Mouse (Mus musculus): ENCODE measurements around the gene Galntl6. TPM values are rescaled to one million over a fixed set of nuclear protein-coding genes. Genes with fewer than 3 reads are reported as not detected.

The Galntl6 gene
- total RNA-seq, 1 experiment from 2014 or later = not detected

- ATAC-seq (replicated peaks; ENCODE audit: insufficient number of reproducible peaks, low FRiP score, low TSS enrichment, poor library complexity, severe bottlenecking) = no peak
These were observed 989.3 kb downstream of the Galntl6 start for GRCm38 (mm10) chr8:57923130-57923529.

GRCm38 (mm10) chr8:57922214-57923070 is 990.0 kb downstream of the Galntl6 start:
- no peak for ATAC-seq (replicated peaks; ENCODE audit: insufficient number of reproducible peaks, low FRiP score, low TSS enrichment, poor library complexity, severe bottlenecking)

- no peak for ATAC-seq (replicated peaks; ENCODE audit: insufficient number of reproducible peaks, low FRiP score, low TSS enrichment, poor library complexity, severe bottlenecking)
These were observed 992.0 kb downstream of the Galntl6 start for GRCm38 (mm10) chr8:57920326-57920903.

GRCm38 (mm10) chr8:57918720-57919640 is 993.5 kb downstream of the Galntl6 start:
- no peak for ATAC-seq (replicated peaks; ENCODE audit: insufficient number of reproducible peaks, low FRiP score, low TSS enrichment, poor library complexity, severe bottlenecking)

- ATAC-seq (replicated peaks; ENCODE audit: insufficient number of reproducible peaks, low FRiP score, low TSS enrichment, poor library complexity, severe bottlenecking) = no peak
These were observed 1019.1 kb downstream of the Galntl6 start for GRCm38 (mm10) chr8:57893360-57893759.

- no peak for ATAC-seq (replicated peaks; ENCODE audit: insufficient number of reproducible peaks, low FRiP score, low TSS enrichment, poor library complexity, severe bottlenecking)
These were observed 1020.3 kb downstream of the Galntl6 start for GRCm38 (mm10) chr8:57892115-57892514.

GRCm38 (mm10) chr8:57890159-57890558 is 1022.3 kb downstream of the Galntl6 start:
- ATAC-seq (replicated peaks; ENCODE audit: insufficient number of reproducible peaks, low FRiP score, low TSS enrichment, poor library complexity, severe bottlenecking) = no peak

GRCm38 (mm10) chr8:57888831-57889230 is 1023.6 kb downstream of the Galntl6 start:
- ATAC-seq (replicated peaks; ENCODE audit: insufficient number of reproducible peaks, low FRiP score, low TSS enrichment, poor library complexity, severe bottlenecking) = no peak

GRCm38 (mm10) chr8:57879452-57879851 is 1033.0 kb downstream of the Galntl6 start:
- ATAC-seq (replicated peaks; ENCODE audit: insufficient number of reproducible peaks, low FRiP score, low TSS enrichment, poor library complexity, severe bottlenecking) = no peak

GRCm38 (mm10) chr8:57849074-57849473 is 1063.4 kb downstream of the Galntl6 start:
- ATAC-seq (replicated peaks; ENCODE audit: insufficient number of reproducible peaks, low FRiP score, low TSS enrichment, poor library complexity, severe bottlenecking) = no peak

GRCm38 (mm10) chr8:57843461-57843860 is 1069.0 kb downstream of the Galntl6 start:
- ATAC-seq (replicated peaks; ENCODE audit: insufficient number of reproducible peaks, low FRiP score, low TSS enrichment, poor library complexity, severe bottlenecking) = no peak

- no peak for ATAC-seq (replicated peaks; ENCODE audit: insufficient number of reproducible peaks, low FRiP score, low TSS enrichment, poor library complexity, severe bottlenecking)
These were observed 1069.7 kb downstream of the Galntl6 start for GRCm38 (mm10) chr8:57842462-57843391.

GRCm38 (mm10) chr8:57841446-57841845 is 1071.0 kb downstream of the Galntl6 start:
- ATAC-seq (replicated peaks; ENCODE audit: insufficient number of reproducible peaks, low FRiP score, low TSS enrichment, poor library complexity, severe bottlenecking) = no peak

GRCm38 (mm10) chr8:57837384-57837783 is 1075.1 kb downstream of the Galntl6 start:
- no peak for ATAC-seq (replicated peaks; ENCODE audit: insufficient number of reproducible peaks, low FRiP score, low TSS enrichment, poor library complexity, severe bottlenecking)

GRCm38 (mm10) chr8:57836981-57837380 is 1075.5 kb downstream of the Galntl6 start:
- no peak for ATAC-seq (replicated peaks; ENCODE audit: insufficient number of reproducible peaks, low FRiP score, low TSS enrichment, poor library complexity, severe bottlenecking)

- ATAC-seq (replicated peaks; ENCODE audit: insufficient number of reproducible peaks, low FRiP score, low TSS enrichment, poor library complexity, severe bottlenecking) = no peak
These were observed 1076.1 kb downstream of the Galntl6 start for GRCm38 (mm10) chr8:57836201-57836883.

- ATAC-seq (replicated peaks; ENCODE audit: insufficient number of reproducible peaks, low FRiP score, low TSS enrichment, poor library complexity, severe bottlenecking) = no peak
These were observed 1089.3 kb downstream of the Galntl6 start for GRCm38 (mm10) chr8:57823151-57823550.

GRCm38 (mm10) chr8:57816034-57816433 is 1096.4 kb downstream of the Galntl6 start:
- ATAC-seq (replicated peaks; ENCODE audit: insufficient number of reproducible peaks, low FRiP score, low TSS enrichment, poor library complexity, severe bottlenecking) = no peak
